Mouse (Mus musculus) heart, embryonic 13.5 days (tissue): ENCODE data around the gene Slc2a12. TPM values are rescaled to one million over a fixed set of nuclear protein-coding genes. Genes with fewer than 3 reads are reported as not detected.

ENCODE experiments used
- ATAC-seq: fragments of 200-750 bp; cut with Nextera tagmentation; 2 replicates; pipeline ENCODE4 v1.8.0; 2017; ENCODE audit warnings: moderate TSS enrichment; ENCODE audit not compliant: insufficient number of reproducible peaks, low FRiP score, low TSS enrichment; ENCODE audit errors: extremely low read depth
- H3K27ac ChIP-seq: fragments of 300-500 bp; sonication (generic); replicated peaks from 2 replicates; pipeline ENCODE4 v1.5.1; 2015; ENCODE audit warnings: moderate library complexity, mild to moderate bottlenecking, inconsistent platforms
- H3K27me3 ChIP-seq: fragments of 300-500 bp; sonication (generic); replicated peaks from 2 replicates; pipeline ENCODE4 v1.6.1; 2015; ENCODE audit warnings: mild to moderate bottlenecking, inconsistent platforms
- H3K36me3 ChIP-seq: fragments of 300-500 bp; sonication (generic); 2 replicates; pipeline ENCODE4 v1.6.1; 2015; ENCODE audit warnings: mild to moderate bottlenecking, inconsistent platforms
- H3K4me1 ChIP-seq: fragments of 300-500 bp; sonication (generic); 2 replicates; pipeline ENCODE4 v1.6.1; 2015; ENCODE audit warnings: inconsistent platforms
- H3K4me2 ChIP-seq: fragments of 300-500 bp; sonication (generic); 2 replicates; pipeline ENCODE4 v1.6.1; 2015; ENCODE audit warnings: inconsistent platforms, mild to moderate bottlenecking, moderate library complexity
- H3K4me3 ChIP-seq: fragments of 300-500 bp; sonication (generic); 2 replicates; pipeline ENCODE4 v1.5.1; 2015; ENCODE audit warnings: moderate library complexity, mild to moderate bottlenecking, inconsistent platforms
- H3K9ac ChIP-seq: fragments of 300-500 bp; sonication (generic); 2 replicates; pipeline ENCODE4 v1.6.1; 2015; ENCODE audit warnings: inconsistent platforms, mild to moderate bottlenecking, moderate library complexity
- H3K9me3 ChIP-seq: fragments of 300-500 bp; sonication (generic); 2 replicates; pipeline ENCODE4 v1.6.1; 2016; ENCODE audit warnings: inconsistent platforms
- WGBS: fragments of 180-500 bp; shearing (Covaris S2); methylation state at CpG from one replicate; pipeline ENCODE4 v1.1.7; 2015; ENCODE audit warnings: mixed read lengths; 5-methylcytosine and 5-hydroxymethylcytosine counted together
- polyA plus RNA-seq: library from polyadenylated mRNA; unstranded; fragments of >200 nt; fragmentation: Nextera tagmentation; extraction: Ambion mirVana; gene quantifications from 2 replicates; pipeline ENCODE4 v1.2.1, GENCODE M21; 2015

Gene Slc2a12
- 1.7 and 1.8 TPM in 2 replicates for polyA plus RNA-seq

DNA sequence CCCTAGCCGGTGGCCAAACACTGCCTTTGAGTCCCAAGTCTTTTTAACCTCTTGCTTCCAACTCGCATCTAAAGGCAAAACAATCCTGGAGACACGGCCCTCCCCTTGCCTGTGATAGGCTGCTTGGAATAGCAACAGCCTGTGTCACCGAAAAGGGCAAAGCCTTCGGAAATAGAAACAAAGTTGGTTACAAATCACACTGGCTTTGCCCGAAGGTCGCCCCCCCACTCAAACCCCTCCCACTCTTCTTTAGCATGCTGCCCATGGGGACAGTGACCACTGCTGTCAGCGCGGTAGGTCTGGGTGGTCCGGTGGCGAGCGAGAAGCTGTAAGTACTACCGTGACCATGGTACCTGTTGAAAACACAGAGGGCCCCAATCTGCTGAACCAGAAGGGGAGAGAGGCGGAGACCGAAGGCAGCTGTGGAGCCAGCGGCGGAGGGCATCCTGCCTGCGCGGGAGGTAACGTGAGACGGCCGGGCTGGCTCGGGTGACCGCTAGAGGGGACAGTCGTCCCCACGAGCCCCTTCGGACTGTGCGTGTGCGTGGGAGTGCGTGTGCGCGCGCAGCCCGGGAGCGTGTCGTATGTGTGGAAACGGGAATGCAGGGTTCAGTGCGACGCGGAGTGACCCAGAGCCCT, at the start of gene Slc2a12:
Gene Slc2a12, plus strand, starts transcription at position 159 of the 639 bp plus-strand sequence.
- peaks cover 10% of the 10 kb centered on the region for H3K9me3 ChIP-seq
- 1% methylated on average over 40 of the region's 40 CpGs for WGBS

DNA sequence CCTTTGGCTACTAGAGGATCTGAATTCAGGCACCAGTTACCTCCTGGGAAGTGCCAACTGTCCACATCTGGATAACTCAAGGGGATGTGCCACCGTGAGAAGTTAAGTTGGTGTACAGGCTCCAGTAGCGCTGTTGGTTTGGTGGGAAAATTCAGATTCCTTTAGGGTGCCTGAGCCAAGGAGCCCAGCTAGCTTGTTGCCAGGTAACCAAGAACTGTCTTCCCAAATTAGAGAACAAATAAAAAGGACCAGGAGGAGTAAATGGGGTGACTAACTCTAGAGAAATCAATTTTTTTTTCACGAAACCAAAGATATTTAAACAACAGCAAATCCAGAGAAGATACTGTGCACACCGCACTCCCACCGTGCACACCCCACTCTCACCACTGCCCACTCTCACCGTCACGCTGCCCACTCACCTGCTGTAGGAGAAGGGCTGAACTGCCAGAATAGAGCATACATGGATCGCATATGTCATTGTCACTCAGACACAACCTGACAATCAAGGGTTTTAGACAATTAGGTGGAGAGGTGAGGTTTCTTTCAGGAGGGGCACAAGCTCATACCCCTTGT, 45.8 kb upstream of the Slc2a12 start:
- H3K9me3 ChIP-seq = no peaks in the 10 kb centered on the region
- WGBS = 90% methylated on average over 8 of the region's 8 CpGs
- no peak for ATAC-seq
- H3K36me3 ChIP-seq = no peaks in the 10 kb centered on the region
- H3K4me1 ChIP-seq = no peaks in the 10 kb centered on the region
- no peak overlapping the region for H3K9ac ChIP-seq
- H3K4me2 ChIP-seq = no peak overlapping the region
- no peaks in the 10 kb centered on the region for H3K27me3 ChIP-seq
- no peak overlapping the region for H3K4me3 ChIP-seq
- H3K27ac ChIP-seq = no peak overlapping the region

More for the DNA sequence above, at the start of gene Slc2a12:
- Histone ChIP-seq H3K36me3 (no peaks in the 10 kb centered on the region), H3K4me1 (peaks cover 9% of the 10 kb centered on the region), H3K4me3 (peak within 1 kb of the TSS; percentile 58), H3K27me3 (no peaks in the 10 kb centered on the region), H3K4me2 (peak within 1 kb of the TSS; percentile 71), H3K27ac (peak within 1 kb of the TSS; percentile 73), H3K9ac (peak within 1 kb of the TSS; percentile 73)
- ATAC-seq = no peak; the same call in 1 of the 2 replicates

DNA sequence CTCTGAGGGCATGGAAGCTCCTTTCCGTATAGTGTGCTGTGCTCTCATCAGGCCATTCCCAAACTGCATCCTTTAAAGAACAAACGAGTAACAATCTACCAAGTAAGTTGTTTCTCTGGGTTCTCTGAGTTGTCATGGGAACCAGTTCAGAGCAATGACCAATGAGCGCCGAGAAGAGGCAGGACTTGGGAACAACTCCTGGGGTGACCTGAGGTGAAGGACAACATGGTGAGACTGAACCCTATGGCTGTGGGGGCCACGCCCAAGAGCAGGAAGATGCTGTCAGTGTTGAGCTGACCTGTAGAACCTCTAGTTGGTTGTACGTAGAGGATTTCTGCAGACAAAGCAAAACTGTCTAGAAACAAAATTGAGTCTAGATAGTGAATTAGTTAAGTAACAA, 43.8 kb upstream of the Slc2a12 start:
- Histone ChIP-seq H3K9me3 (no peaks in the 10 kb centered on the region), H3K27ac (no peak overlapping the region), H3K27me3 (no peaks in the 10 kb centered on the region), H3K36me3 (no peaks in the 10 kb centered on the region), H3K4me3 (no peak overlapping the region), H3K9ac (no peak overlapping the region), H3K4me1 (no peaks in the 10 kb centered on the region), H3K4me2 (no peak overlapping the region)
- WGBS = 77% methylated on average over 6 of the region's 6 CpGs
- ATAC-seq = no peak

DNA sequence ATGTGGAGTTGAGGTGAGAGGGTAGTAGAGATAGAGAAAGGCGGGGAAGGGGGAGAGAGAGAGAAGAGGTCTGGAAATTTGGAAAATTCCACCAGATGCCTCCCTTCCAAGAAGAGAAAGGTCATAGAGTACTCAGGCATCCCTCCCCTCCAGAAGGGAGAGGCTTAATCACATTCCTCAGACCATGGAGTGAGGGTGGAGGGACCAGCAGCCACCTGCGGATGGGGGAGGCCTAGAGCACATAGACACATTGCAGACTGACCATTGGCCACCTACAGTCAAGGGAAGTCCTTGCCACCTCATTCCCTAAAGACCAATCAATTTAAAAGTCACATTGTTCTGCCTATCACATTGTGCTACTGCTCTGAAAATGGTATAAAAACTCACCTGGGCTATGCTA, 40.0 kb upstream of the Slc2a12 start:
- H3K4me1 ChIP-seq = no peaks in the 10 kb centered on the region

DNA sequence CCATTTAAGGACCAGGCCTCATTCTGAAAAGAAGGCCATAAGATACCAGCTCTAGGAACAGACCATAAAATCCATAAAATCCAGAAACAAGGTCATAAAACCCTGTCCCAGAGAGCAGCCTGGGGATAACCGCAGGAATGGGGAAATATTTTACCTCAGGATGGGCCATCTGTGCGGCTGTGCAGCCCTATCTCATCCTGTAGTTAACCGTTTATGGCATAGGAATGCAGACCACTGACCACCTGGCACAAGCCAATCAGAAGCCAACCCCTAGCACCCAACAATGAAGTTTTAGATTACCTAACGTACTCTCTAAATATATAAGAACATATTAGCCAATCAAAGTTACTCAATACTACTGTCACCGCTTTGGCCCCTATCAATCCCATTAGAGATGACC, 36.5 kb upstream of the Slc2a12 start:
- Histone ChIP-seq H3K27ac (no peak overlapping the region), H3K4me1 (no peaks in the 10 kb centered on the region), H3K9ac (no peak overlapping the region), H3K4me2 (0 out of 2 replicates have a peak overlapping the region, but pooled peaks have one; percentile 65), H3K36me3 (no peaks in the 10 kb centered on the region), H3K4me3 (no peak overlapping the region), H3K27me3 (no peaks in the 10 kb centered on the region), H3K9me3 (no peaks in the 10 kb centered on the region)
- WGBS = 71% methylated on average over 5 of the region's 5 CpGs
- ATAC-seq = no peak

More for the DNA sequence above, 40.0 kb upstream of the Slc2a12 start:
- no peak for ATAC-seq
- no peak overlapping the region for H3K4me2 ChIP-seq
- no peaks in the 10 kb centered on the region for H3K36me3 ChIP-seq
- 56% methylated on average over 2 of the region's 2 CpGs for WGBS
- H3K9me3 ChIP-seq = no peaks in the 10 kb centered on the region
- H3K9ac ChIP-seq = no peak overlapping the region
- no peaks in the 10 kb centered on the region for H3K27me3 ChIP-seq
- H3K4me3 ChIP-seq = no peak overlapping the region
- no peak overlapping the region for H3K27ac ChIP-seq

DNA sequence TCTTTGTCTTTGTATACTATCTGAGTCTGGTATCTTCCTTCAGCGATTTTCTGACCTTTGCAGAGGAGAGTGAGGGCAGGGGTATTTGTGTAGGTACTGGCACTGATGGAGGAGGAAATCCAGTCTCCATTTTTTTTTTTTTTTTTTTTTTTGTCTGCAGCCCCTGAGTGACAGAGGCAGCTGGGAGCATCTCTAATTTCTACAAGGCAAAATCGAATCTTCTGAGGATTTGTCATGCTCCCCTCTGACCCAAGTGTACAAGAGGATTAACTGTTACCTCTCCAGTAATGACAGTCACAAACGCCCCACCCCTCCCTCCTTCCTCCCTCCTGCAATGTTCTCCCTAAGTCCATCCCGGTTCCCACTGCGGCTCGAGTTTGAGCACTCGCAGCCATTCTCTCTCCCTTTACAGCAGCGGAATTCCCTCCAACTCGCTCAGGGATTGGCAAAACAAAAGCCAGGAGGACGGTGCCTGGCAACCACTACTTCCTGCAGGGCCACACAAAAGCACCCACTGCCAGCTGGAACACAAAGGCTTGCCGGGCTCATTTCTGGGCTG, 35.9 kb upstream of the Slc2a12 start:
- H3K4me3 ChIP-seq = peak overlapping the region; percentile 36

DNA sequence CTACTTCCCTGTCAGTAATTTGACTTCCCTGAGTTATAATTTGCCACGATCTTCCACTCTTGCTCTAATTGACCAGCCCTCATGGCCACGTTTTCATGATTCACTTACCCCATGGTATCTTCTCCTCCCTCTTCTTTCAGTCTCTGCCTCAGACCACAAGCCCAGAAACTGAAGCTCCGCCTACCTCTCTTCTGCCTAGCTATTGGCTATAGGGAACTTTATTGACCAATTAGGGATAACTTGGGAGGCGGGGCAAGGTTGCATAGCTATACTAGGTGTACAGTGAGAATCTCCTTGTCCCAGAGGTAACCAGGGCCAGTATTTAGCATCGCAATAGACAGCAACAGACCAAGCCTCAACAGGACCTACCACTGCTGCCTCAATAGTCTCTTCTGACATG, 31.5 kb upstream of the Slc2a12 start:
- H3K4me2 ChIP-seq = no peak overlapping the region
- no peak overlapping the region for H3K9ac ChIP-seq
- no peaks in the 10 kb centered on the region for H3K4me1 ChIP-seq
- no peak for ATAC-seq
- WGBS = 70% methylated on average over 5 of the region's 5 CpGs
- no peak overlapping the region for H3K27ac ChIP-seq
- H3K27me3 ChIP-seq = no peaks in the 10 kb centered on the region
- no peaks in the 10 kb centered on the region for H3K36me3 ChIP-seq
- no peak overlapping the region for H3K4me3 ChIP-seq
- H3K9me3 ChIP-seq = no peaks in the 10 kb centered on the region

More for the DNA sequence above, 35.9 kb upstream of the Slc2a12 start:
- no peaks in the 10 kb centered on the region for H3K36me3 ChIP-seq
- 6% methylated on average over 11 of the region's 11 CpGs for WGBS
- ATAC-seq = no peak
- H3K4me2 ChIP-seq = peak overlapping the region; percentile 65
- no peaks in the 10 kb centered on the region for H3K4me1 ChIP-seq
- H3K27me3 ChIP-seq = no peaks in the 10 kb centered on the region
- no peaks in the 10 kb centered on the region for H3K9me3 ChIP-seq
- H3K9ac ChIP-seq = peak overlapping the region; percentile 69
- H3K27ac ChIP-seq = no peak overlapping the region

DNA sequence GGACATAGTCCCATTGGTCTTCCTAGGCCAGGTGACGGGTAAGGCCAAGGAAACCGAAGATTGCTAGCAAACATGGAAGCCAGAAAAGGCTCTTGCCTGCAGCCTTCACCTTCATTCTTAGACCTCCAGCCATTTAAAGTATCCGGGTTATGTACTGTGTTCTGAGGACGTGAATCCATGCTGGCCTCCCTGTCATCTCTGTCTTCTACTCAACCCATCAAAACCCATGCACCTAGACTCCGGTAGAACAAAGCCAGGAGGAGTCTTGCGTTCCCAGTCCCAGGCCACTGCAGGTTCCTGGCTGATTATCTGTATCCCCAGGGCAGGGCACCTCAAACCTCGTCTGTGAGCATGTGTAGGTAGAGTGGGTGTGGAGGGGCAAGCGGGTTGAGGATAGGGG, 30.3 kb upstream of the Slc2a12 start:
- no peaks in the 10 kb centered on the region for H3K36me3 ChIP-seq
- no peak overlapping the region for H3K4me2 ChIP-seq
- no peak for ATAC-seq
- 0 out of 2 replicates have a peak, but pooled peaks cover 3% of the 10 kb centered on the region for H3K9me3 ChIP-seq
- H3K27ac ChIP-seq = no peak overlapping the region
- H3K4me3 ChIP-seq = no peak overlapping the region
- 80% methylated on average over 8 of the region's 8 CpGs for WGBS
- no peaks in the 10 kb centered on the region for H3K4me1 ChIP-seq
- H3K9ac ChIP-seq = no peak overlapping the region
- no peaks in the 10 kb centered on the region for H3K27me3 ChIP-seq

DNA sequence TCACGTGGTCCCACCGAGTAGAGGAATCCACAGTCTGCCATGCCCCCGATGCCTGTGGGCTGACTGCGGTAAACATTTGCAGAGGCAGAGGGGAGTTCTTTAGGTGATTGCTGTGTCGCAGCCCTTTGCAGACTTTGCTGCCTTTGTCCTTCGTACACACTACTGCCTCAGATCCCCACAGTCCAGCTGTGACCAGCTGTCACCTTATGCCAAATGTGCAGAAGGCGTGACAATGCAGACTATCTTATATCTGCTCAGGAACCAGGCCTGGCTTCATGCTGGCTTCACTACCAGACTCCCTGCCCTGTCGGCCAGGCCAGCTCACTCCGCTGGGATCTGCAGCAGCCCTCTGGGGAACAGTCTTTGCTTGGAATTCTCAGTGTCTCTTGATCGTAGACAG, 29.5 kb upstream of the Slc2a12 start:
- ATAC-seq = no peak
- H3K36me3 ChIP-seq = no peaks in the 10 kb centered on the region

DNA sequence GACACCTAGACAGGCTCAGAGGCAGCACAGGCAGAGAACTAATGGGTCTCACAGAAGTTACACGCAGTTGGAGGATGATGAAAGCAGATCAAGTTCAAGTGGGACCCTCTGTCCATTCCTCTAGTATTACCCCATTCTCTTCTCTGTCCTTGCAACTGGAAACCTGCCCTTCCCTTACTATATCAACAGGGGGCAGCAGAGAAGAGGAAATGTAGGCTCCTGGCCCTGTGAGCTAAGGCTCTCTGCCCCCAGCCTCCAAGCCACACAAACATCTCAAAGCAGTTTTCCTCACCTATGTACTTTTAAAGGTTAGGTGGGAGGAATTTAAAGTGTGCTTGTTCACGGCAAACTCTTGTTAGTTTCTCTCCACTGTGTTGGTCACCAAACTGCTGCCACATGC, 26.0 kb upstream of the Slc2a12 start:
- Histone ChIP-seq H3K27me3 (no peaks in the 10 kb centered on the region), H3K36me3 (no peaks in the 10 kb centered on the region), H3K4me1 (no peaks in the 10 kb centered on the region), H3K9me3 (peaks cover 10% of the 10 kb centered on the region; the same call in 1 of the 2 replicates), H3K4me3 (no peak overlapping the region), H3K4me2 (no peak overlapping the region), H3K9ac (no peak overlapping the region), H3K27ac (no peak overlapping the region)
- WGBS = 63% methylated on average over 2 of the region's 2 CpGs
- ATAC-seq = no peak

More for the DNA sequence above, 29.5 kb upstream of the Slc2a12 start:
- H3K27ac ChIP-seq = no peak overlapping the region
- H3K4me3 ChIP-seq = no peak overlapping the region
- H3K9ac ChIP-seq = no peak overlapping the region
- no peaks in the 10 kb centered on the region for H3K4me1 ChIP-seq
- peaks cover 10% of the 10 kb centered on the region; the same call in 1 of the 2 replicates for H3K9me3 ChIP-seq
- no peak overlapping the region for H3K4me2 ChIP-seq
- WGBS = 30% methylated on average over 10 of the region's 10 CpGs
- no peaks in the 10 kb centered on the region for H3K27me3 ChIP-seq

DNA sequence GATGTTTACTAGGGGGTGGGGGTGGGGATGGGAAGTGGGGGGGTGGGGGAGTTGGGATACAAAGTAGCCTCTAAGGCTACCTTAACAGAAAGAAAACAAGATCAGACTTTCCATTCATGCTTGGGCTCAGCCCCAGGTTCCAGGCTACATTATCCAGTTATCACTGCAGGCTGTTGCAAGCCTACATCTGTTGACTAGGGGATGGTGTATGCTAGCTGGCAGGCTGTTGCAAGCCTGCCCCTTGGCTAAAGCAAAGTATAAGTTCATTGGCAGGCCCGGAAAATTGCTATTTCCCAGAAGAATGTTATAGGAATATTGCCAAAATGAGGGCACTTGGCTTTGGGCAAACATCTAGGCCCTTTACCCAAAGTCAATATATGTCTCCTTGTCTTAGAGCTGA, 16.0 kb upstream of the Slc2a12 start:
- H3K4me2 ChIP-seq = no peak overlapping the region
- H3K27me3 ChIP-seq = no peaks in the 10 kb centered on the region
- no peaks in the 10 kb centered on the region for H3K9me3 ChIP-seq
- no peaks in the 10 kb centered on the region for H3K36me3 ChIP-seq
- no peak overlapping the region for H3K9ac ChIP-seq
- H3K4me3 ChIP-seq = no peak overlapping the region
- 50% methylated on average over 1 of the region's 1 CpGs for WGBS
- H3K27ac ChIP-seq = no peak overlapping the region
- H3K4me1 ChIP-seq = no peaks in the 10 kb centered on the region
- no peak for ATAC-seq
